Mouse (Mus musculus) splenic B cell, adult 2 months (primary cell): ENCODE measurements around the gene Samd10.

ENCODE experiments used
- DNase-seq: peaks from one replicate; pipeline ENCODE4 v3.0.0-alpha.2; 2011; ENCODE audit warnings: low read depth, low spot score
- H3K27me3 ChIP-seq: 2 replicates; pipeline ENCODE4 v1.6.1; 2012; ENCODE audit warnings: mild to moderate bottlenecking, low read length, moderate library complexity, mixed read lengths; ENCODE audit not compliant: control insufficient read depth, poor library complexity, insufficient read depth, severe bottlenecking
- H3K36me3 ChIP-seq: 2 replicates; pipeline ENCODE4 v1.6.1; 2012; ENCODE audit warnings: mild to moderate bottlenecking, low read length, moderate library complexity, mixed read lengths; ENCODE audit not compliant: control insufficient read depth, poor library complexity, insufficient read depth, severe bottlenecking

Gene Samd10

DNA sequence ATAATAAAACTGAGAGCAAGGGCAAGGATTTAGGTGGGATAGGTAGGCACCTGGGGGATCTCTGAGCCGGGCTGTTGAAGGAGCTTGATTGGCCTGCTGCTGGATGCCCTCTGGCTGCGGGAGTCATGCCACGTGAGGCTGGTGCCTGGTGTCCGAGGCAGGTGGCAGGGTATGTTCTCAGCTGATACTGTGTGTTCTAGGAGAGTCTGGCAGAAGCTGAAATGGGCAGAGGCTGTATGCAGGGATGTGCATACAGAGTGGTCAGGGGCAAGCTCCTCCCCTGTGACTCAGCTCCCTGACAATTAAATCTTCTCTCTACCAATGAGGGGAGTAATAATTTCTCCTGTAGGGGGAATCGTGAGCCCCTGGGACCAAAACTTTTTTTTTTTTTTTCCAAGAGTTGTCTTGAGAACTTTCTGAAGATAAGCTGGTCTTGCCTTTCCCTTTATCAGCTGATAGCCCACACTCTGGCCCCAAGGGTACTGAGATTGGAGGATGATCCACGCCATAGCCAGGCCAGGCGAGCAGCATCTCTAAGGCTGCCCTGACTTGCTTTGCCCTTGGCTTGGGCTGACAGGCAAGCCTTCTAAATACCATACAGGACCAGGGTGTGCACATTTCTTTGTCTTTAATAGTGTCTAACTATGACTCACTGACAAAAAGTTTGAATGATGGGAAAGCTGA lies 1.5 kb downstream of the Samd10 start:
- H3K27me3 ChIP-seq, result no peaks in the 10 kb centered on the region
- no peak for DNase-seq
- H3K36me3 ChIP-seq, result no peaks in the 10 kb centered on the region

DNA sequence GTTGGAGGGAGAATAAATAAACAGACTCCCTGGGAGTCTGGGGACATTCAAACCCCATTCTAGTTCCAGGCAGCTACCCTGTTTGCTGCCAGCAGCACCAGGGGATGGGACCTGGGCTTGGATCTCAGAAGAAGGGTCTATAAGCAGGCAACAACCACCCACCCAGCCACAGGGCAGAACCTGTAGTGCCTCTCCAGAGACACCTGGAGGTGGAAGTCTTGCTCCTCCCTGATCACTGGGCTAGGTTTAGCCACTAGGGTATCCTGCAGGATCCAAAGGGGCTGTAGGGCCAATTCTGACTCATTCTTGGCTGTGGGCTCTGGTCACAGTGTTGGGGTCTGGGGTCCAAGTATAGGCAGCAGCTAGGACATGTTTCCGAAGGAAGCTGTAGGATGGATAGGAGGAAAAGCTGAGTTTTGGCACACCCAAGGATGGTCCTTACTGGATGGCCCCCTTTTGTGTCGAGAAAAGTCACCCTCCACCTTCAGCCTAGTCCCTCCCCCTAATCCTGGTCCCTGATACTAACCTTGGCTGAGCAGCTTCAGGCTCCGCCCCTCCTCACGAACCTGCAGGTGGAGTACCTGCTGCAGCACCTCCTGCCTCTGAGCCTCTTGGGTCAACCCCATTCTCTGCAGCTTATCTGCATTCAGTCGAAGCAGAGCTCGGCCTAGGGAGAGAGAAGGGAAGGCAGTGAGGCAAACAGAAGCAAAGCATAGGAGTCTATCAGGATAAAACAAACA lies 2.6 kb downstream of the Samd10 start:
- Histone ChIP-seq H3K36me3 (no peaks in the 10 kb centered on the region), H3K27me3 (no peaks in the 10 kb centered on the region)
- DNase-seq, result no peak

DNA sequence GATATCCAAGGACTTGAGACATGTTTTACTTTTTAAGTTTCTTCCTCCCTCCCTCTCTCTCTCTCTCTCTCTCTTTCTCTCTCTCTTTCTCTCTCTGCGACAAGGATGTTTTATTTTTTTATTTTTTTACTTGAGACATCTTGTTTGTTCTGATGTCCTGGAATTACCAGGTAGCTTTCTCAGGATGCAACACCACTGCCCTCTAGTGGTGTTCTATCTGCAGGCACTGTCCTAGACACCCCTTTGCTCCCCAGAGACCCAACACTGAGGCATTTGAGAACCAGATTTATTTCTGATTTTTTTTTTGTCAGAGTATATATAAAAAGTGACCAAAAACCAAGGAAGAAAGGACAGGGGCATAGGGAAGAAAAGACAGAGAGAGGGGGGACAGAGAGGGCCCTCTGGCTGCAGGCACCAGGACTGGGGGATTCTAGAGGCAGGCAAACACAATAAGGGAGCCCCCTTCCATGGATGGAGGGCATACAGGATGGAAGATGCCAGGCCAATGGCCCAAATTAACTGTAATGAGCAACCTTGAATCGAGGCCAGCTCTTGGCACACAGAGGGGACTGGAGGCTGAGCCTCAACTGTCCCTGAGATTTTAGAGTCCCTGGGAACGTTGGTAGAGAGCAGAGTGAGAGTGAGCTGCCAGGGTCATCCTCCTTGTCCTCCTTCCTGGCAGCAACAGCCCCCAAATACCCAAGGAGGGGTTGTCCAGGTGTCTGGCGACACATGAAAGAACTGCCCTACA lies 3.9 kb downstream of the Samd10 start:
- no peaks in the 10 kb centered on the region for H3K36me3 ChIP-seq
- peak; percentile 78 for DNase-seq
- H3K27me3 ChIP-seq, result no peaks in the 10 kb centered on the region

DNA sequence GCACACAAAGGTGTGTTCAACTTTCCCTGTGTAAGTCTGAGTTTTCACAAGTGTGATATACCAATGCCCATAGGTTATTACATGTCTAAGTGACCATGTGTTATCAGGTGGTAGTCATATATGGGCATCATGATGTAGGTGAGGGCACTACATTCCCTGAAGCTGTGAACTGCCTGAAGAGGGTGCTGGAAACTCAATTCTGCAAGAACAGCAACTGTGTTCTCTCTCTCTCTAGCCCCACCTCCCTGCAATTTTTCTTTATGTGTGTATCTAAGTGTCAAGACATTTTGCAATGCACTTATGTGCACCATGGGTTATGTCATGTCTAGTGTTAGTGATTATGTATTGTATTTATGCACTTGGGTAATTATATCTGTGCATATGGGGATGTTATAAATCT lies 5.1 kb downstream of the Samd10 start:
- DNase-seq, result no peak
- H3K27me3 ChIP-seq, result no peaks in the 10 kb centered on the region
- H3K36me3 ChIP-seq, result no peaks in the 10 kb centered on the region

DNA sequence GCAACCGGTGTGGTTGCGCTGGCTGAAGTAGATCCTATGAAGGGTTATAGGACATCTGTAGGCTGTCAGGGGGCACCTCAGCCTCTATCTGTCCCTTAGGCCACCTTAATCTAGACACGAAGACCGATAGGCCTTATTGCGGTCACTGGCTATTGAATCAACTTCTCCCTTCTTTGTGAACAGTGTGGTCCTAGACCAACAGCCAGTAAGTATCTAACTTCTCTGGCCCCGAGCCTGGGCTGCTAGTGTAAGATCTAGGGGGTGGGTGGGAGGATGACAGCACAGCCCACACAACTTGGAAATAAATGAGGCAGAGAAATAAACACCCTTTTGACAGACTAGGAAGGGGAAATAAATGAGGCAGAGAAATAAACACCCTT lies 6.0 kb downstream of the Samd10 start:
- Histone ChIP-seq H3K27me3 (no peaks in the 10 kb centered on the region), H3K36me3 (no peaks in the 10 kb centered on the region; the same call in 1 of the 2 replicates)
- DNase-seq, result no peak

DNA sequence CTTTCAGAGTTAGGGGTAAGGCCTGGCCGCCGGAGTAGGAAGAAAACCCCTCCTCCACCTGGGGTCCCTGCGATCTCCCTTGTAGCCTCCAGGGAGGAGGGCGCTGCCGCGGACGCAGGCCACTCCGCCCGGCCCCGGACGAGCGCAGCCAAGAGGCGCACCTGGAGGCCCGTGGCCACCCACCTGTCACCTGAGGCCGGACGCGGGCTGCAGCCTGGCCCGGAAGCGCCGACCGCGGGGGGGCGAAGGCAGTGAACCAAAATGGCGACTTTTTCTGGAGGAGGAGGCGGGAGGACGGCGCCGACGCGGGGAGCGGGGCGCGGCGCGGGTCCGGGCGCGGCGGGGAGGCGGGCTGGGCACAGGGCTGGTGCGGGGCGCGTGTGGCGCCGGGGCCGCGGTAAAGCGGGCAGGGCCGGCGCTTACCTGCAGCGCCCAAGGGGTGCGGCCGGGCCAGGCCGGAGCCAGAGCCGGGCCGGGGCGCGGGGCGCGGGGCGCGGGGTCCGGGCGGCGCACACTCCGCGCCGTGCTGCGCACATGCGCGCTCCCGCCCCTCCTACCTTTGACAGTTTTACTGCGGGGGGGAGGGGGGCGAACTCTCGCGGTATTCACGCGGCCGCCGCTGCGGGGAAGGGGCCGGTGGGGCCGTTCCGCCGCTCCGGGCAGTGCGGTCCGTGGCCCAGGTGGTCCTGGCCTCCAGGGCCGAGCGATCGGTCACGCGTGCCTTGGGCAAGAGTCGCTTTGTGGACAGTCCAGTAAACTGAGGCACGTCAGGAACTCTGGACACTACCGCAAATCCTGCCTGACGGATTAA lies 6.6 kb downstream of the Samd10 start, which contains the start of gene Zfp512b:
TSS of gene Zfp512b (minus strand) at position 573 of the 811 bp plus-strand sequence.
- H3K27me3 ChIP-seq, result no peaks in the 10 kb centered on the region
- H3K36me3 ChIP-seq, result no peaks in the 10 kb centered on the region; the same call in 1 of the 2 replicates
- peak; percentile 69 for DNase-seq

DNA sequence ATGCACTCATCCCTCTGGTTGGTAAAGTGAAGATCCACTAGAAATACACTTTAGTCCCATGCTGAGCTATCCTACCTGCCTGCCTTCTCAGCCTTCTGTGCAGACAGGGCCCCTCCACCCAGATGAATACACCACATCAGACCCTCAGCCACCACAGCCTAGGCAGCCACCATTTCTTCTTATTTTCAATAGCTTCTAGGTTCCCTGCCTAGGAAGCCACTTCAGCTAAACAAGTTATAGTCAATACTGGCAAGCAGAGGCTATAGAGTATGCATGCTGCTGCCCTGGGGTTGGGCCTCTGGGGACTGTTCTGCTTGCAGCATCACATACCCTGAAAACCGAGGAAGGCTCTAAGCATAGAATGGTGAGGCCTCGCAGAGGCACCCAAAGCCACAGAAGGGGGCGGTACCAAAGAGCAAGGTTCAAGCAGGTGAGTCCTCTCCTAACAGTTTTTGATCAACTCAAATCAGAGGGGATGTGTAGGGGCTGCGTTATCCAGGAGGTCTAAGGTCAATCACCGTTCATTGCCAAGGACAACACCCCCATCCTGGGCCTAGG lies 7.4 kb downstream of the Samd10 start, which contains the start of gene Prpf6:
TSS of gene Prpf6 (plus strand) at position 341 of the 558 bp plus-strand sequence.
- Histone ChIP-seq H3K36me3 (no peaks in the 10 kb centered on the region; the same call in 1 of the 2 replicates), H3K27me3 (no peaks in the 10 kb centered on the region)
- DNase-seq, result peak; percentile 31

DNA sequence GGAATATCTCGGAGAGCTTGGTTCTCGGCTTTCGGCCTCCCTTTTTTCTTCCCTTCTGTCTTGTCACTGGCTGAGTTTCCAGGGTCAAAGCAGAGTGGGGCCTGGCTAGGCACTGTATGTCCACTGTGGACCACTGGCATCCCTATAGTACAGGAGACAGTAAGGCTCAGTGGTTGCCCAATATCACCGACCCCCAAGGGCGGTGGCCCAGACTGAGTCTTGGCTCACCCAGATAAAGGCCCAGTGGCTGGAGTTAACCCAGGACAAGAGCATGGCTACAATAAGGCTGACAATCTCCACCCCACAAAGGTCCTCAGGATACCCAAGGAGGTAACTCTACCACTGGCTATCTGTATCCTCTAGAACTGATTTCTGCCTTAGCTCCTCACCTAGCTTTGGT lies 8.5 kb downstream of the Samd10 start:
- H3K36me3 ChIP-seq, result no peaks in the 10 kb centered on the region; the same call in 1 of the 2 replicates
- H3K27me3 ChIP-seq, result no peaks in the 10 kb centered on the region
- no peak for DNase-seq

DNA sequence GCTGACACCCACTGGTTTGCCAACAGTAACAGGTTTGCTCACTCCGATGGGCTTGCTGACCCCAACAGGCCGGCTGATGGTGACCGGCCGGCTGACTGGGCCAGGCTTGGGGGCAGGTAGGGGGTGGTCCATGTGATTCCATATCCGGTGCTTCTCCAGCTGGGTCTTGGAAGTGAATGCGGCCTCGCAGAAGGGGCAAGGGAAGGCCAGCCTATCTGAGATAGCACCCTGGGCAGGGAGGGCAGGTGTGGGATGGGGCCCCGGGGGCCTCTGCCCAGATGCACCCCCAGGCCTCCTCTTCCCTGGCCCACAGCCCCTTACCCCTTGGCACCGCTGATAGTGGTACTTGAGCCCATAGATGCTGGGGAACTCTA lies 9.3 kb downstream of the Samd10 start:
- DNase-seq, result no peak
- H3K36me3 ChIP-seq, result no peaks in the 10 kb centered on the region; the same call in 1 of the 2 replicates
- no peaks in the 10 kb centered on the region for H3K27me3 ChIP-seq

DNA sequence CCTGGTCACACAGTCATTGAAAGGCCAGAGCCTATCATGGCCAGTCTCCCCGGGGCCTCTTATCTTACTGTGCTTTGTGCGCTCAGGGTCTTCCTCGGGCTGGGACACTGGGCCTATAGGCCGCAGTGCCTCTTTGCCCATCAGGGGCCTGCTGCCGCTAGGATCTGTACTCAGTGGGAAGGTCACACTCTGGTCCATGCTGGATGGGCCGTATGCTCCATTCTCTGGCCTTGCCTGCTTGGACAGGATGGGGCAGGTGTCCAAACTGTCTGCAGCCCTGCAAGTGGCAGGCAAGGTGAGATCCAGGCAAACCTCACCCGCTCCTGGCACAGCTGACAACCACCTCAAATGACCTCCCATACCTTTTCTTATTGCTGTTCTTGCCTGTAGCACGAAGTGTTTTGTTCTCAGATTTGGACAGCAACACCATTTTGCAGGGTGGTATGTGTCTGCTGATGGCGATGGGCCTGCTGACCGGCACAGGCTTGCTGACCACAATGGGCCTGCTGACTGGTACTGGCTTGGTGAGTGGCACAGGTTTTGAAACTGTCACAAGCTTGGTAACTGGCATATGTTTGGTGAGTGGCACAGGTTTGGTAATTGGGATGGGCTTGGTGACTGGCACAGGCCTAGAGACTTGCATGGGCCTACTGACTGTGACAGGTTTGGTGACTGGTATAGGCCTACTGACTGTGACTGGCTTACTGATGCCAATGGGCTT lies 9.8 kb downstream of the Samd10 start:
- DNase-seq, result no peak
- no peaks in the 10 kb centered on the region; the same call in 1 of the 2 replicates for H3K36me3 ChIP-seq
- H3K27me3 ChIP-seq, result no peaks in the 10 kb centered on the region

DNA sequence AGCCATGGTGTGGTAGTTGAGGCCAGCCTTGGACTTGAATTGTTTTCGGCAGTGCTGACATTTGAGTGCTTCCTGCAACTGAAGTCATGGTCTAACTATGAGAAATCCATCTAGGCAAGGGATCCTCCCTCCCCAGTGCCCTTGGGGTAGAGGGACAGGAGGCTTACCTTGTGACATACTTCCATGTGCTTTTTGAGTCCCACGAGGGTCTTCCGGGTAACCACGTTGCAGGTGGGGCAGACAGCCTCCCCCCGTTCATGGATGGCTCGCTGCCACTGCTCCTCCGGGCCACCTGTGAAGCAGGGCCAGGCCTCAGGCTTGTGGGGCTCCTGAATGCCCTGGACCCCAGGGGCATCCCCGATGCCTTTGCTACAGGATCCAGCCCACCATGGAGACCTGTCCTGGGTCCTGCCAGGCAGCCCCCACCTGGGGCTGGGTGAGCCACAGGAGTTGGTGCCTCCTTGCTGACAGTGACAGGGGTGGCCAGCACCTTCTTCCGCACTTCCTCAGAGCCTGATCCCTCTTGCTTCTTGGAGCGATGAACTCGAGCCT lies 10.7 kb downstream of the Samd10 start:
- no peaks in the 10 kb centered on the region; the same call in 1 of the 2 replicates for H3K36me3 ChIP-seq
- DNase-seq, result no peak
- no peaks in the 10 kb centered on the region for H3K27me3 ChIP-seq

DNA sequence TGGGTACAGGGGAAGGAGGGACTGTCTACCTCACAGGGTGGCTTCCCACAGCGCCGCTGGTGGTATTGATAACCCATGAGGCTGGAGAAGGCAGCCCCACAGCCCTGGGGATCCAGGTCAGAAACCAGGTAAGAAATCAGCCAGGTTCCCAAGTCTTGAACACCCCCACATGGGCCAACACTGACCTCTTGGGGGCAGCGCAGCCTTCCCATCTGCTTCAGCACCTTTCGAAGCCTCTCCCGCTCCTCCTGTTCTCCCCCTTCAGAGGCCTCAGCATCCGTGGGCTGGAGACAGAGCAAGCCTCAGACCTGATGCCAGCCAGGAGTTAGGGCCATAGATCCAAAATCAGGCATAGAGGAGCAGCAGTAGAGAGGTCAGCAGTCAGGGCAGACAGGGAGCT lies 11.2 kb downstream of the Samd10 start:
- no peaks in the 10 kb centered on the region for H3K27me3 ChIP-seq
- no peak for DNase-seq
- no peaks in the 10 kb centered on the region; the same call in 1 of the 2 replicates for H3K36me3 ChIP-seq

DNA sequence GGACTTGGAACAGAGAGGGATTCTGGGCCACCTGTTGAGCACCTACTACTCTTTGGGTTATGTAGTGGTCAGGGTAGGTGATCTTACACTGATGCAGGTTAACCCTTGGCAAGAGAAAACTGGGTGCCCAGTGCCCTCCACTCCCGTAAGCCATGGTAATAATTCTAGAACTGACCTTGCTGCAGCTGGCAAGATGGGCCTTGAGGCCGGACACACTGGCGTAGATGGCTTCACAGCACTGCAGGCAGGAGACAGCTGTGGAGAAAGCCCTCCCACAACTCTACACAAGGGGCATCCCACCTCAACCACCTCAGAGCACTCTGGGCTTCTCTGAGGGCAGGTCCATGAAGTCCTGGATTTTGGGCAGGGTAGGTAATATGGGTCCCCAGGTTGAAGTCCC lies 12.9 kb downstream of the Samd10 start:
- H3K27me3 ChIP-seq, result no peaks in the 10 kb centered on the region
- H3K36me3 ChIP-seq, result no peaks in the 10 kb centered on the region; the same call in 1 of the 2 replicates
- no peak for DNase-seq
